8 mouse cellular contexts compared by ENCODE assay signal in genomic region chr2:94264631-94265098, GRCm38 (mm10).
A peak's percentile ranks its signal among the peaks of the same experiment; 100 is the strongest.
DNase-seq lines count a peak whose midpoint lies in the region; ATAC-seq and TF ChIP-seq lines count a peak whose summit lies in the region.

No protein-coding gene starts in this region.

- no peaks in the 10 kb centered on the region for H3K36me3 ChIP-seq in heart, embryonic 14.5 days (ENCODE audit: control insufficient read depth, insufficient read depth, low read length)
- H3K36me3 ChIP-seq in hindbrain, embryonic 10.5 days: no peaks in the 10 kb centered on the region
- H3K36me3 ChIP-seq in midbrain, embryonic 14.5 days (ENCODE audit: control insufficient read depth, insufficient read depth, low read length): no peaks in the 10 kb centered on the region

- TF ChIP-seq CTCF in brain, embryonic 14.5 days (IDR thresholded peaks at IDR 0.05; ENCODE audit: borderline replicate concordance, extremely low read depth, insufficient read depth, insufficient read length): no peak

- H3K27ac ChIP-seq in heart, embryonic 14.5 days (replicated peaks in 1 of 2; ENCODE audit: control insufficient read depth in 1 of 2, insufficient read depth in 1 of 2, low read depth in 2 of 2, low read length in 2 of 2): peak overlapping the region; percentile 50 to 80
- peak overlapping the region; percentile 80 for H3K27ac ChIP-seq in hindbrain, embryonic 10.5 days
- H3K27ac ChIP-seq in midbrain, embryonic 14.5 days (replicated peaks; ENCODE audit: low read depth, low read length): peak overlapping the region; percentile 88

- peak overlapping the region; percentile 41 to 42 for H3K4me3 ChIP-seq in heart, embryonic 14.5 days (ENCODE audit: control insufficient read depth in 1 of 2, insufficient read depth in 1 of 2, low read depth in 1 of 2, low read length in 2 of 2)
- H3K4me3 ChIP-seq in hindbrain, embryonic 10.5 days: peak overlapping the region; percentile 54
- H3K4me3 ChIP-seq in midbrain, embryonic 14.5 days (replicated peaks; ENCODE audit: low read depth, low read length): peak overlapping the region; percentile 32

- H3K9ac ChIP-seq in heart, embryonic 14.5 days (ENCODE audit: low read length): peak overlapping the region; percentile 58
- peak overlapping the region; percentile 57 for H3K9ac ChIP-seq in midbrain, embryonic 14.5 days (replicated peaks; ENCODE audit: low read length)

- TF ChIP-seq POLR2A in brain, embryonic 14.5 days (IDR thresholded peaks at IDR 0.05; ENCODE audit: borderline replicate concordance, extremely low read depth, insufficient read depth, insufficient read length, poor library complexity, severe bottlenecking): no peak

- no peak for DNase-seq in heart, postnatal 4 days
- peak; percentile 96 for DNase-seq in brain, embryonic 14.5 days (ENCODE audit: low read depth)
- DNase-seq in hindbrain, embryonic 10.5 days (ENCODE audit: low spot score): peak; percentile 49
- DNase-seq in midbrain, embryonic 14.5 days: peak; percentile 74
- DNase-seq in frontal cortex, postnatal 10 days (ENCODE audit: low spot score in 2 of 2): no peak
- DNase-seq in adrenal gland, adult 2 months: no peak
- no peak for DNase-seq in adrenal gland, postnatal 10 days

- H3K4me1 ChIP-seq in heart, embryonic 14.5 days (ENCODE audit: control insufficient read depth in 2 of 2, insufficient read depth in 2 of 2, low read length in 2 of 2): peaks cover 16 to 39% of the 10 kb centered on the region in 2 experiments
- H3K4me1 ChIP-seq in hindbrain, embryonic 10.5 days (replicated peaks): peaks cover 58% of the 10 kb centered on the region
- H3K4me1 ChIP-seq in midbrain, embryonic 14.5 days (ENCODE audit: control insufficient read depth, insufficient read depth, low read length): peaks cover 27% of the 10 kb centered on the region

- no peaks in the 10 kb centered on the region for H3K9me3 ChIP-seq in heart, embryonic 14.5 days (ENCODE audit: control insufficient read depth, low read length)
- no peaks in the 10 kb centered on the region for H3K9me3 ChIP-seq in hindbrain, embryonic 10.5 days
- no peaks in the 10 kb centered on the region for H3K9me3 ChIP-seq in midbrain, embryonic 14.5 days (ENCODE audit: control insufficient read depth, low read length)

- no peaks in the 10 kb centered on the region; the same call in 1 of the 2 replicates for H3K27me3 ChIP-seq in heart, embryonic 14.5 days (ENCODE audit: control insufficient read depth, insufficient read depth, low read length)
- H3K27me3 ChIP-seq in hindbrain, embryonic 10.5 days (ENCODE audit: insufficient read depth, poor library complexity, severe bottlenecking): peaks cover 69% of the 10 kb centered on the region
- H3K27me3 ChIP-seq in midbrain, embryonic 14.5 days (ENCODE audit: control insufficient read depth, insufficient read depth, low read length): no peaks in the 10 kb centered on the region

- WGBS in heart, embryonic 14.5 days: 2% methylated on average over 12 of the region's 12 CpGs
- WGBS in hindbrain, embryonic 10.5 days: under 1% methylated on average over 12 of the region's 12 CpGs
- under 1% methylated on average over 12 of the region's 12 CpGs for WGBS in midbrain, embryonic 14.5 days

- ATAC-seq in heart, embryonic 14.5 days (ENCODE audit: insufficient number of reproducible peaks, insufficient read depth, low FRiP score, low read depth): no peak
- peak; percentile 62 for ATAC-seq in midbrain, embryonic 14.5 days (ENCODE audit: low FRiP score, low TSS enrichment)

- H3K4me2 ChIP-seq in heart, embryonic 14.5 days (ENCODE audit: low read length): peak overlapping the region; percentile 92
- peak overlapping the region; percentile 81 for H3K4me2 ChIP-seq in midbrain, embryonic 14.5 days (ENCODE audit: low read length)

Comparison
In these comparisons a context has a peak if more than half of its experiments do, and no peak if none do; other contexts are left out.
1. DNase-seq: peak in brain, embryonic 14.5 days (single experiment), hindbrain, embryonic 10.5 days (single experiment) and midbrain, embryonic 14.5 days (single experiment); none in heart, postnatal 4 days (single experiment), frontal cortex, postnatal 10 days (0 of 2), adrenal gland, adult 2 months (single experiment) and adrenal gland, postnatal 10 days (single experiment).
2. Peak in every context shown above with its lines, with median percentiles within 50 percentile points of each other: H3K27ac ChIP-seq and H3K4me3 ChIP-seq.